Mouse (Mus musculus): ENCODE data around the gene Tmppe. TPM values are rescaled to one million over a fixed set of nuclear protein-coding genes. Genes with fewer than 3 reads are reported as not detected.
A peak's percentile ranks its signal among the peaks of the same experiment; 100 is the strongest.
"Not testable (repeated sequence)": the region's sequence is repeated elsewhere in the genome, so short reads cannot be mapped to it uniquely, and the experiment has no call there.

The Tmppe gene
- 11.4 and 15.7 TPM in 2 replicates for polyA plus RNA-seq (2012; rRNA removed)

GRCm38 (mm10) chr9:114400949-114401684, at the start of gene Tmppe, which contains the start of gene Glb1:
TSS of gene Tmppe (plus strand) at chr9:114401105.
TSS of gene Glb1 (plus strand) at chr9:114401076.
- WGBS, result under 1% methylated on average over 73 of the region's 73 CpGs
- Histone ChIP-seq H3K4me1 (ENCODE audit: control insufficient read depth, insufficient read depth, low read length) (peaks cover 4% of the 10 kb centered on the region; the same call in 1 of the 2 replicates), H3K4me3 (ENCODE audit: insufficient read depth, low read depth, low read length) (peak within 1 kb of the TSS; percentile 94), H3K36me3 (ENCODE audit: control insufficient read depth, insufficient read depth, low read length) (no peaks in the 10 kb centered on the region), H3K27ac (ENCODE audit: insufficient read depth, low read depth, low read length) (peak within 1 kb of the TSS; percentile 87), H3K27me3 (replicated peaks; ENCODE audit: control insufficient read depth, insufficient read depth, low read length) (no peaks in the 10 kb centered on the region)
- no peak for TF ChIP-seq POLR2A (IDR thresholded peaks at IDR 0.05; ENCODE audit: low read depth, low read length)
- TF ChIP-seq CTCF (conservative IDR thresholded peaks at IDR 0.05; ENCODE audit: insufficient read depth, insufficient read length, low read depth, low read length), result peak; percentile 34; the same call in 1 of the 2 replicates
- peak; percentile 90 for DNase-seq

GRCm38 (mm10) chr9:114367783-114368470, 33.0 kb upstream of the Tmppe start:
- no peak overlapping the region for H3K27ac ChIP-seq (ENCODE audit: insufficient read depth, low read depth, low read length)
- DNase-seq, result peak; percentile 92
- H3K36me3 ChIP-seq (ENCODE audit: control insufficient read depth, insufficient read depth, low read length), result no peaks in the 10 kb centered on the region
- H3K4me3 ChIP-seq (ENCODE audit: insufficient read depth, low read depth, low read length), result peak overlapping the region; percentile 55
- under 1% methylated on average over 48 of the region's 48 CpGs for WGBS
- no peaks in the 10 kb centered on the region for H3K27me3 ChIP-seq (replicated peaks; ENCODE audit: control insufficient read depth, insufficient read depth, low read length)
- H3K4me1 ChIP-seq (ENCODE audit: control insufficient read depth, insufficient read depth, low read length), result 0 out of 2 replicates have a peak, but pooled peaks cover 3% of the 10 kb centered on the region
- TF ChIP-seq CTCF (conservative IDR thresholded peaks at IDR 0.05; ENCODE audit: insufficient read depth, insufficient read length, low read depth, low read length) (no peak), POLR2A (IDR thresholded peaks at IDR 0.05; ENCODE audit: low read depth, low read length) (no peak)

- WGBS, result 28% methylated on average over 12 of the region's 12 CpGs
These were observed 32.4 kb upstream of the Tmppe start for GRCm38 (mm10) chr9:114368471-114368858.

GRCm38 (mm10) chr9:114369389-114369788, 31.5 kb upstream of the Tmppe start:
- not testable (repeated sequence) for H3K27ac ChIP-seq (ENCODE audit: insufficient read depth, low read depth, low read length); H3K27me3 ChIP-seq (replicated peaks; ENCODE audit: control insufficient read depth, insufficient read depth, low read length); H3K4me3 ChIP-seq (ENCODE audit: insufficient read depth, low read depth, low read length); H3K4me1 ChIP-seq (ENCODE audit: control insufficient read depth, insufficient read depth, low read length); H3K36me3 ChIP-seq (ENCODE audit: control insufficient read depth, insufficient read depth, low read length)
- WGBS, result 65% methylated on average over 5 of the region's 5 CpGs
- peak; percentile 35 for DNase-seq

More at GRCm38 (mm10) chr9:114368471-114368858, 32.4 kb upstream of the Tmppe start:
- TF ChIP-seq CTCF (conservative IDR thresholded peaks at IDR 0.05; ENCODE audit: insufficient read depth, insufficient read length, low read depth, low read length) (no peak), POLR2A (IDR thresholded peaks at IDR 0.05; ENCODE audit: low read depth, low read length) (no peak)
- Histone ChIP-seq H3K27me3 (replicated peaks; ENCODE audit: control insufficient read depth, insufficient read depth, low read length) (no peaks in the 10 kb centered on the region), H3K36me3 (ENCODE audit: control insufficient read depth, insufficient read depth, low read length) (no peaks in the 10 kb centered on the region), H3K4me1 (ENCODE audit: control insufficient read depth, insufficient read depth, low read length) (0 out of 2 replicates have a peak, but pooled peaks cover 3% of the 10 kb centered on the region), H3K4me3 (ENCODE audit: insufficient read depth, low read depth, low read length) (peak overlapping the region; percentile 55), H3K27ac (ENCODE audit: insufficient read depth, low read depth, low read length) (no peak overlapping the region)
- DNase-seq, result no peak

GRCm38 (mm10) chr9:114371717-114372116, 29.2 kb upstream of the Tmppe start:
- H3K27me3 ChIP-seq (replicated peaks; ENCODE audit: control insufficient read depth, insufficient read depth, low read length); DNase-seq; H3K36me3 ChIP-seq (ENCODE audit: control insufficient read depth, insufficient read depth, low read length); H3K4me1 ChIP-seq (ENCODE audit: control insufficient read depth, insufficient read depth, low read length); H3K4me3 ChIP-seq (ENCODE audit: insufficient read depth, low read depth, low read length); H3K27ac ChIP-seq (ENCODE audit: insufficient read depth, low read depth, low read length): not testable (repeated sequence)
- 35% methylated on average over 5 of the region's 5 CpGs for WGBS

- DNase-seq, result no peak
- WGBS, result 90% methylated on average over 10 of the region's 10 CpGs
- TF ChIP-seq POLR2A (IDR thresholded peaks at IDR 0.05; ENCODE audit: low read depth, low read length) (no peak), CTCF (conservative IDR thresholded peaks at IDR 0.05; ENCODE audit: insufficient read depth, insufficient read length, low read depth, low read length) (no peak)
- Histone ChIP-seq H3K27me3 (replicated peaks; ENCODE audit: control insufficient read depth, insufficient read depth, low read length) (no peaks in the 10 kb centered on the region), H3K27ac (ENCODE audit: insufficient read depth, low read depth, low read length) (no peak overlapping the region), H3K4me3 (ENCODE audit: insufficient read depth, low read depth, low read length) (no peak overlapping the region), H3K36me3 (ENCODE audit: control insufficient read depth, insufficient read depth, low read length) (no peaks in the 10 kb centered on the region), H3K4me1 (ENCODE audit: control insufficient read depth, insufficient read depth, low read length) (no peaks in the 10 kb centered on the region)
These were observed 25.5 kb upstream of the Tmppe start for GRCm38 (mm10) chr9:114375276-114375962.

GRCm38 (mm10) chr9:114377168-114377567, 23.7 kb upstream of the Tmppe start:
- no peaks in the 10 kb centered on the region for H3K36me3 ChIP-seq (ENCODE audit: control insufficient read depth, insufficient read depth, low read length)
- H3K4me1 ChIP-seq (ENCODE audit: control insufficient read depth, insufficient read depth, low read length), result no peaks in the 10 kb centered on the region
- no peak overlapping the region for H3K4me3 ChIP-seq (ENCODE audit: insufficient read depth, low read depth, low read length)
- no peak for DNase-seq
- H3K27me3 ChIP-seq (replicated peaks; ENCODE audit: control insufficient read depth, insufficient read depth, low read length), result no peaks in the 10 kb centered on the region
- no peak overlapping the region for H3K27ac ChIP-seq (ENCODE audit: insufficient read depth, low read depth, low read length)
- TF ChIP-seq CTCF (conservative IDR thresholded peaks at IDR 0.05; ENCODE audit: insufficient read depth, insufficient read length, low read depth, low read length), result no peak
- TF ChIP-seq POLR2A (IDR thresholded peaks at IDR 0.05; ENCODE audit: low read depth, low read length), result no peak
- WGBS, result 93% methylated on average over 10 of the region's 10 CpGs

Data from kidney, adult 2 months (tissue).